ENCODE assay signal across 1 mouse cellular context in the genomic region with DNA sequence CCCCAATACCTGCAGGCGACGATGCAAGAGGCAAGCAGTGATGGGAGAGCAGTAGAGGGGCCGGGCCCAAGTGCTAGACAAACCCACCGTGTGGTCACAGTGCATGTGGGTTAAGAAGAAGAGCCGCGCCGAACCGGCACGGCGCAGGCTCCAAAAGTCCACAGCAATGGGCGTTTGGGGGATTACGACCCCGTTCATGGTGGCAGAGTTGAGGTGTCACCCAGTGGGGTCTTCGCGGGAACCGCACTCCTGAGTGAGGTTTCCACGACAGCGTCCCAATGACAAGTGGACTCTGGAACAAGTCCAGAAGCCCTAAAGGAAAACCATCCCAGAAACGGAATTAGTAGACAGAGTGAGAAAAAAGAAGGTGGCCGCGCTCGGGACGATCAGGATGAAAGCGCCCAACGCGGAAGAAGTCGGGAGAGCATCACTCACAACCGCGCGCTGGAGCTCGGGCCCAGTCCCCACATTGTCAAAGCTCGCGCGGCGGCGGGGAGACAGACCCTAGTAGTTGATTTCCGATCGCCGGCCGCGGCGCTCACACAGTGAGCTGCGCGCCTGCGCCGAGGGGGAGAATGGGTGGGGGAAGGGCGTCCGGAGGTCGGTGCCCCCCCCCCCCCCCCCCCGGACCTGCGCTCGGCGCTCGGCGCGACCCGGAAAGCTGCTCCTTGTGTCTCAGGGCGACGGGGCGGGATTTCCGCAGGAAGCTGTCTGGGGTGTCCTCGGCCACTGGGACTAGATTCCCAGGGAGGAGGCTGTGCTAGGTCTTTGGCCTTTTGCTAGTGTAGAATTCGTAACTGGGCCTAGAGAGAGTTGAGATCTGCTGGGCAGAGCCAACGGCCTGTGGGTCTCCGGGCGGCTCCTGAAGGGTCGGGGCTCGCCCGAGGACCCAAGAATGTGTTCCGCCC.
TF ChIP-seq lines count a peak whose summit lies in the region.

Gene Dclre1b, minus strand, starts transcription at position 554 of the 908 bp plus-strand sequence.
Gene Ap4b1, plus strand, starts transcription at position 630 of the 908 bp plus-strand sequence.
Gene Gm43064, plus strand, starts transcription at position 683 of the 908 bp plus-strand sequence.

TF ChIP-seq in C2C12, 6 proteins besides CTCF, POLR2A, EP300 and RAD21:
- no peak for TF ChIP-seq MYOD1 (IDR thresholded peaks at IDR 0.05; ENCODE audit: control insufficient read depth, insufficient read length, low read depth)
- TF ChIP-seq FOSL1 (IDR thresholded peaks at IDR 0.05; ENCODE audit: insufficient read depth, low read length, poor library complexity, severe bottlenecking) = no peak
- TF ChIP-seq CEBPB (IDR thresholded peaks at IDR 0.05; ENCODE audit: low read depth) = no peak
- no peak for TF ChIP-seq MYOG (IDR thresholded peaks at IDR 0.05; ENCODE audit: control insufficient read depth, extremely low read depth, insufficient read length)
- no peak for TF ChIP-seq MAX (IDR thresholded peaks at IDR 0.05)
- TF ChIP-seq USF1 (IDR thresholded peaks at IDR 0.05; ENCODE audit: low read depth) = no peak
